Mouse (Mus musculus): ENCODE measurements around the gene Relb. TPM values are rescaled to one million over a fixed set of nuclear protein-coding genes. Genes with fewer than 3 reads are reported as not detected.
A peak's percentile ranks its signal among the peaks of the same experiment; 100 is the strongest.

The Relb gene
- polyA plus RNA-seq, 1 experiment from 2014 or later: 8.0 TPM

DNA sequence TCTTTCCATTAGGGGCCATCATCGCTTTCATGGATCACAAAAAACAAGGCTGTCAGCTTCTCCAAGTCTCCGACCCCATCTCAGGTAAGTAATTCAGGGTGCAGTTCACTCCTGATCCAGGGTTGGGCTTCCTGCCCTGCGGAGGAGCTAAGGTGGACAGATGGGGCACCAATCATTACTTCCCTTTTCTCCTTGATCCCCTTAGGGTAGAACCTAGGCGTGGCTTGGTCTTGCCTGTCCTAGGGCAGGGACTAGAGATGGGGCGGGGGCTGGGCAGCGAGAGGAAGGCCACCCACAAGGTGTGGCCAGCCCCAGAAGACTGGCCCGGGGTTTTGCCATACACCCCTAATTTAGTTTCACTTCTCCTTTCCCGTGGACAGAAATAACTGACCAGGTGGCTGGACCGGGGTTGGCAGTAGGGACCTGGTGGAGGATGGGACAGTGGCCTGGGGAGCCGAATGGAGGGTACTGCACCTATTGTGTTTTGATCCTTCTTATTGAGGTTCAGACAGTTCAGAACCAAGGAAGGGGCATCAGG lies 51.3 kb downstream of the Relb start:
- Histone ChIP-seq H3K9me3 (no peaks in the 10 kb centered on the region), H3K27ac (no peak overlapping the region), H3K36me3 (peaks cover 33% of the 10 kb centered on the region), H3K4me2 (replicated peaks) (peak overlapping the region; percentile 64), H3K4me1 (peaks cover 13% of the 10 kb centered on the region; the same call in 1 of the 2 replicates), H3K9ac (no peak overlapping the region), H3K4me3 (peak overlapping the region; percentile 37), H3K27me3 (peaks cover 44% of the 10 kb centered on the region)
- WGBS: 22% methylated on average over 10 of the region's 10 CpGs
- no peak for ATAC-seq (ENCODE audit: insufficient number of reproducible peaks, insufficient read depth, low FRiP score, low TSS enrichment)

DNA sequence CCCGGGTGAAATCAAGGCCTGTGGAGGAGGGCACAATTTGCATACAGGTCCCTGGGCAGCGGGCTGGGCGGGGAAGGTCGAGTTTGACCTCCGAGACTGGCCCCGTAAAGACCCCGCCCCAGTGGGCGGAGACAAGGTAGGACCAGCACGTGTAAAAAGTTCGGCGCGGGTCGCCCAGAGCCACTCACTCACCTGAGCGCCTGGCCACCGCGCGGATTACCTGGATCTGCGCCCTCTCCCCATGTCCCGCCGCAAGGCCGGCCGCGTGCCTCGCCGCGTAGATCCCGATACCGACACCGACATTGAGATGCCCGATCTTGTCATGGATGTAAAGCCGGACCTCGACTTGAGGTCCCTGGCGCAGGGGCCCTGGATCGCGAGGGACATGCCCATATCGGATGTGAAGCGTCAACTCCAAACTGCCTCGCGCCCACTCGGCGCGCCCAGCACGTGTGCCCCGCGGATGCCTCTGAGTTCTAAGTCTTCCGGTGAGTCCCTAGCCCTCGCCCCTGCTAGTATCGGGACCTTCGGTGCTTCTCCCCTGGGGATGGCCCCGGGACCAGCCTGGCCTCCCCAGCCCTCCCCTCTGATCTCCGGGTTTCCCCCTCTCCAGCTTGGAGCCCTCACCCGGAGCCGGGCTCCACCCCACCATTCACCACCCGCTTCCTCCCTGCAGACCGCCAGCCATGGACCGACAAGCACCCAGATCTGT lies 51.9 kb downstream of the Relb start, which contains the start of the genes Zfp296 and Gemin7:
Gene Zfp296 (plus strand): TSS at position 147 of the 712 bp plus-strand sequence.
Gene Gemin7 (minus strand): TSS at position 455 of the 712 bp plus-strand sequence.
- Histone ChIP-seq H3K9ac (peak within 1 kb of the TSS; percentile 36; the same call in 1 of the 2 replicates), H3K36me3 (peaks cover 27% of the 10 kb centered on the region), H3K9me3 (no peaks in the 10 kb centered on the region), H3K4me3 (peak within 1 kb of the TSS; percentile 37), H3K27ac (no peak within 1 kb of the TSS), H3K27me3 (peaks cover 44% of the 10 kb centered on the region), H3K4me1 (peaks cover 16% of the 10 kb centered on the region; the same call in 1 of the 2 replicates), H3K4me2 (replicated peaks) (peak within 1 kb of the TSS; percentile 64)
- 1% methylated on average over 56 of the region's 56 CpGs for WGBS
- no peak for ATAC-seq (ENCODE audit: insufficient number of reproducible peaks, insufficient read depth, low FRiP score, low TSS enrichment)

DNA sequence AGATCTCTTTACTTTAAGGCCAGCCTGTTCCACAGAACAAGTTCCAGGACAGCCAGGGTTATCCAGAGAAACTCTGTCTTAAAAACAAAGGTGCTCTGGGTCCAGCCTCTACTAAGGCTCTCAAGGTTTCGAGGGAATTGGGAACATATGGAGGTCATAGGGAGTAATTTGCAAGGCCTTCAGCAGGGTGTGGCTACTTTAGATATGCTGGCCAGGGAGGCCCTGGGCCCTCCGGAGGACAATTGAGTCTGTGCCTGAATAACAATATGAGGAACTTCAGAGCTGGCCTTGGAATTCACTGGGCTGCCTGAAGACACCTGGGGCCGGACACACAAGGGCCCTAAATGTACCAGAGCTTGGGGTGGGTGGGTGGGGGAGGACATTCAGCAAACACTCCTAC lies 53.7 kb downstream of the Relb start:
- Histone ChIP-seq H3K4me3 (no peak overlapping the region), H3K27me3 (peaks cover 44% of the 10 kb centered on the region), H3K4me1 (peaks cover 22% of the 10 kb centered on the region; the same call in 1 of the 2 replicates), H3K9ac (no peak overlapping the region), H3K4me2 (replicated peaks) (no peak overlapping the region), H3K36me3 (peaks cover 12% of the 10 kb centered on the region), H3K9me3 (no peaks in the 10 kb centered on the region), H3K27ac (no peak overlapping the region)
- WGBS: 66% methylated on average over 3 of the region's 3 CpGs
- no peak for ATAC-seq (ENCODE audit: insufficient number of reproducible peaks, insufficient read depth, low FRiP score, low TSS enrichment)

DNA sequence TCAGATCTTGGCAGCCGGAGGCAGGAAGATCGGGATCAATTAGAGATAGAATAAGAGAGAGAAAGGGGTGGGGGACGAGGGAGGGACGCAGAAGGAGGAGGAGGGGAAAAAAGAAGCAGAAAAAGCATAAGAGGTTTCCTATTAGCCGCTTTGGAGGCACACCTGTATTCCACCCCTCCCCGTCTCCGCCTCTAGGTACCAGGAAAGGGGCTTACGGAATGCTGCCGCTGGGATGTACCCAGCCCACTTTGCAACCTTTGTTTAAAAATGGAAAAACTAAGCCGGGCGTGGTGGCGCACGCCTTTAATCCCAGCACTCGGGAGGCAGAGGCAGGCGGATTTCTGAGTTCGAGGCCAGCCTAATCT lies 55.5 kb downstream of the Relb start:
- H3K9me3 ChIP-seq: no peaks in the 10 kb centered on the region
- H3K4me2 ChIP-seq (replicated peaks): peak overlapping the region; percentile 76
- H3K36me3 ChIP-seq: peaks cover 21% of the 10 kb centered on the region
- no peak for ATAC-seq (ENCODE audit: insufficient number of reproducible peaks, insufficient read depth, low FRiP score, low TSS enrichment)
- H3K4me3 ChIP-seq: peak overlapping the region; percentile 81
- peaks cover 21% of the 10 kb centered on the region; the same call in 1 of the 2 replicates for H3K4me1 ChIP-seq
- H3K27me3 ChIP-seq: peaks cover 41% of the 10 kb centered on the region
- H3K9ac ChIP-seq: peak overlapping the region; percentile 86
- H3K27ac ChIP-seq: peak overlapping the region; percentile 82
- 28% methylated on average over 16 of the region's 16 CpGs for WGBS

DNA sequence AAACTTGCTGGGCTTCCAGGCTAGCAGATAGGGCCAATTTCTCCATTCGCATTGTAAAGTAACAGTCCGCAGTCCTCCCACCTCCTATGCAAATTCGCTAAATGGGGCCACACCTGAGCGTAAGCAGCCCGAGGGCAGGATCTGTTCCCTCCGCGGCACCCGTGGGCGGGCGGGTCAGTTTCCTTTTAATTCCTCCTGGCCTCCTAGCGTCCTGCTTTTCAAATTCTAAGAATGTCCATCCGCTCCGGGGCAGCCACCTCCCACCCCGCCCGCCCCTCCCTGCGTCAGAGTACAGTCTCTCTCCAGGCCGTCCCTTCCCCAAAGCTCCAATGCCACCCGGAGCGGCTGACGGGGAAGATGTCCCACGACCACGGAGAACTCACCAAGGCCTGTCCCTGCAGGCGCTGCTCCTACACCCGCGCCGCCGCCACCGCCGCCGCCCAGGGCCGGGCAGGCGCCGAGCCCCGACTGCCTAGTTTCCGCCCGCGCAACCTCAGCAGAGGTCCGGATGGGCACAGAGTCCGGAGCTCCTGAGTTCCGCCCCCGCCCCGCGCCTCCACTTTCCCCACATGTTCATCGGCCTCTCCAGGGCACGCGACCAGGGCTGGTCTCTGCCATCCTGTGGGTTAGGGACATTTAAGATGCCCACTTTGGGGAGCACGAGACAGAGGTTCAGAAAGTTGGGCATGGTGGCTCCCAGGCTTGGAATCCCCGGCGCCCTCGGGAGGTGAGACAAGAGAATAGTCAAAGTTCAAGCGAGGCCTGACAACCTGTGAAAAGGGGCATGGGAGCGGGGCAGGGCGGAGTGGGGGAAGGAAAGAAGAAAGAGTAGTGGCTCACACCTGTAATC lies 56.1 kb downstream of the Relb start:
- H3K9me3 ChIP-seq: no peaks in the 10 kb centered on the region
- peak overlapping the region; percentile 81 for H3K4me3 ChIP-seq
- peaks cover 23% of the 10 kb centered on the region for H3K36me3 ChIP-seq
- under 1% methylated on average over 53 of the region's 53 CpGs for WGBS
- peak overlapping the region; percentile 76 for H3K4me2 ChIP-seq (replicated peaks)
- H3K9ac ChIP-seq: peak overlapping the region; percentile 86
- peak overlapping the region; percentile 82 for H3K27ac ChIP-seq
- peak; percentile 62; the same call in 1 of the 2 replicates for ATAC-seq (ENCODE audit: insufficient number of reproducible peaks, insufficient read depth, low FRiP score, low TSS enrichment)
- H3K4me1 ChIP-seq: peaks cover 18% of the 10 kb centered on the region; the same call in 1 of the 2 replicates
- H3K27me3 ChIP-seq: peaks cover 35% of the 10 kb centered on the region

DNA sequence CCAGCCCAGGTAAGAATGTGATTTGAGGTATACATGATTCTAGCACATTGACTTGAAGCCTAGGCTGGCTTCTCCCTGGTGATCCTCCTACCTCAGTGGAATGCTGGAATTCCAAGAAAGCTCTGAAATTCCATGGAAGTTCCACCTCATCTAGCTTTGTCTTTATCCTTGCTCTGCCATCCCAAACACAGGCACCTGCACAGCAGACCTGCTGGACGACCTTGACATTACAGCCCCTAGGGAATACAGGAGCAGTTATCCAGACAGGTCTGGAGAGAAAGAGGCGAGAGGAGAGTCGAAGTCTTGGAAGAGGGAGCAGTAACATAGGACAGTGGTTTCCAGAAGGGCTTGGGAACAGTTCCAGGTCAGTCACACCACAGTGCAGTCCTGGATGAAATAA lies 59.6 kb downstream of the Relb start:
- peaks cover 38% of the 10 kb centered on the region for H3K36me3 ChIP-seq
- peaks cover 9% of the 10 kb centered on the region; the same call in 1 of the 2 replicates for H3K4me1 ChIP-seq
- peaks cover 2% of the 10 kb centered on the region; the same call in 1 of the 2 replicates for H3K9me3 ChIP-seq
- no peak overlapping the region for H3K9ac ChIP-seq
- H3K27me3 ChIP-seq: peaks cover 4% of the 10 kb centered on the region; the same call in 1 of the 2 replicates
- H3K27ac ChIP-seq: no peak overlapping the region
- no peak overlapping the region for H3K4me2 ChIP-seq (replicated peaks)
- H3K4me3 ChIP-seq: no peak overlapping the region
- no peak for ATAC-seq (ENCODE audit: insufficient number of reproducible peaks, insufficient read depth, low FRiP score, low TSS enrichment)
- WGBS: 77% methylated on average over 3 of the region's 3 CpGs

DNA sequence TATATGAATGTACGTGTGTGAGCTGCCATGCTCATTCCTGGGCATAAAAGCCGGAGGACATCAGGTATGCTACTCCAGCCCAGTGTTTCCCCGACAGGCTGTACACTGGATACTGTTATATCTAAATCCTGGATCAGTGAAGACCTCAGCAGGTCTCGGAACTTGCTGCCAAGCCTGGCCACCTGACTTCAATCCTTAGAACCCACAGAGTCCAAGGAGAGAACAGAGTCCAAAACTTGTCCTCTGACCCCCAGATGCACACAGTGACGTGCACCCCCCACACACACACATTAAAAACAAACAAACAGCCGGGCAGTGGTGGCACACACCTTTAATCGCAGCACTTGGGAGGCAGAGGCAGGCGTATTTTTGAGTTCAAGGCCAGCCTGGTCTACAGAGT lies 61.8 kb downstream of the Relb start:
- H3K4me1 ChIP-seq: peaks cover 15% of the 10 kb centered on the region; the same call in 1 of the 2 replicates
- no peak overlapping the region for H3K9ac ChIP-seq
- H3K4me2 ChIP-seq (replicated peaks): no peak overlapping the region
- WGBS: 90% methylated on average over 8 of the region's 8 CpGs
- no peak overlapping the region for H3K4me3 ChIP-seq
- H3K27me3 ChIP-seq: no peaks in the 10 kb centered on the region
- peaks cover 44% of the 10 kb centered on the region for H3K36me3 ChIP-seq
- peaks cover 6% of the 10 kb centered on the region; the same call in 1 of the 2 replicates for H3K9me3 ChIP-seq
- ATAC-seq (ENCODE audit: insufficient number of reproducible peaks, insufficient read depth, low FRiP score, low TSS enrichment): no peak
- H3K27ac ChIP-seq: no peak overlapping the region

DNA sequence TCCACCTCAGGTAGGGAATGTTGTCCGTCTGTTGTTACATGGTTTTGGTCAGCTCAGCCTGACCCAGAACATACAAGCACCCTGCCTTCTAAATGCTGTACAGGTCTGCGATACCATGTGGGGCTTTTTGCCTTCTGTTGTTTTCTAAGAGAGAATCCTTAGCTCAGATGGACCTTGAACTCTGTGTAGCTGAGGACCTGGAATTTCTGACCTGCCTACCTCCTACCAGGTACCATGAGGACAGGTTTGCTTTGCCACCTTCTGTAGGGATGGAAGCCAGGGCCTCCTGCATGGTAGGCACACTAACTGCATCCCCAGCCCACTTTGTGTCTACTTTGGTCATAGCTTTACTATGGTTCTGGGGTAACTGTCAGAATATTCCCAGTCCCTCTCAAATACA lies 63.4 kb downstream of the Relb start:
- no peak for ATAC-seq (ENCODE audit: insufficient number of reproducible peaks, insufficient read depth, low FRiP score, low TSS enrichment)
- no peak overlapping the region for H3K9ac ChIP-seq
- H3K36me3 ChIP-seq: peaks cover 44% of the 10 kb centered on the region
- H3K4me3 ChIP-seq: no peak overlapping the region
- H3K27me3 ChIP-seq: no peaks in the 10 kb centered on the region
- peaks cover 12% of the 10 kb centered on the region for H3K4me1 ChIP-seq
- H3K9me3 ChIP-seq: peaks cover 6% of the 10 kb centered on the region; the same call in 1 of the 2 replicates
- H3K27ac ChIP-seq: no peak overlapping the region
- no peak overlapping the region for H3K4me2 ChIP-seq (replicated peaks)
- 92% methylated on average over 2 of the region's 2 CpGs for WGBS

DNA sequence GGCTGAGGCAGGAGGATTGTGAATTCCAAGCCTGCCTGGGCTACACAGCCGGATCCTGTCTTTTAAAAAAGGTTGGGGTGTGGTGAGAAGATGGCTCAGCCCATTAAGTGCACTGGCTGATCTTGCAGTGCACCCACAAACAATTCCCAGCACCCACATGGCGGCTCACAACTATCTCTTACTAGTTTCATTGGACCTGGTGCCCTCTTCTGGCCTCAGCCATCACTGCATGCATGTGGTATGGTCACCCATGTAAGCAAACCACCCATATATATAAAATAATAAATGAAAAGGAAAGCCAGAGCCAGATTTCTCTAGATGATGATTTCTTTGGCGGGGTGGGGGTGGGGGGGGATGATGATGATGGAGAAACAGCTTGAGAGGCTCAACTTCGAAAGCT lies 64.8 kb downstream of the Relb start:
- Histone ChIP-seq H3K9me3 (peaks cover 6% of the 10 kb centered on the region; the same call in 1 of the 2 replicates), H3K36me3 (peaks cover 30% of the 10 kb centered on the region), H3K4me1 (peaks cover 25% of the 10 kb centered on the region), H3K4me3 (no peak overlapping the region), H3K27me3 (no peaks in the 10 kb centered on the region), H3K4me2 (replicated peaks) (no peak overlapping the region), H3K27ac (no peak overlapping the region), H3K9ac (no peak overlapping the region)
- no peak for ATAC-seq (ENCODE audit: insufficient number of reproducible peaks, insufficient read depth, low FRiP score, low TSS enrichment)
- WGBS: 97% methylated on average over 4 of the region's 4 CpGs

DNA sequence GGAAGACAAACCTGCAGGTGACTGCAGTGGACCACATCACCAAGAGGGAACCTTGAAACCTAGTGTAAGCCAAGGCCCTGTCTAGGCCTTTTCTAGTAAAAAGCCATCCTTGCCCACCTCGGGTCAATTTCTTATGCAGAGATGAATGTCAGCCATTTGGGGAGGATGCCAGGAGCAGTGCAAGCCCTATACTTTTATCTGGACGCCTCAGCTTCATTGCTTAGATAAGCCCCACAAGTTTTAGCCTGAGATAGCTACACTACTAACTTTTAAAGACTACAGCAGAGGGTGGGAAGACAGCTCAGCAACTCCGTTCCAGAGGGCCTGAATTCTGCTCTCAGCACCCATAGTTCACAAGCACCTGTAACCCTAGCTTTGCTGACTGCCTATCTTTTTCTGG lies 65.4 kb downstream of the Relb start:
- Histone ChIP-seq H3K4me2 (replicated peaks) (no peak overlapping the region), H3K9ac (no peak overlapping the region), H3K27me3 (no peaks in the 10 kb centered on the region), H3K4me3 (no peak overlapping the region), H3K36me3 (peaks cover 25% of the 10 kb centered on the region), H3K27ac (no peak overlapping the region), H3K4me1 (peaks cover 31% of the 10 kb centered on the region), H3K9me3 (peaks cover 6% of the 10 kb centered on the region; the same call in 1 of the 2 replicates)
- no peak for ATAC-seq (ENCODE audit: insufficient number of reproducible peaks, insufficient read depth, low FRiP score, low TSS enrichment)
- 84% methylated on average over 3 of the region's 3 CpGs for WGBS

DNA sequence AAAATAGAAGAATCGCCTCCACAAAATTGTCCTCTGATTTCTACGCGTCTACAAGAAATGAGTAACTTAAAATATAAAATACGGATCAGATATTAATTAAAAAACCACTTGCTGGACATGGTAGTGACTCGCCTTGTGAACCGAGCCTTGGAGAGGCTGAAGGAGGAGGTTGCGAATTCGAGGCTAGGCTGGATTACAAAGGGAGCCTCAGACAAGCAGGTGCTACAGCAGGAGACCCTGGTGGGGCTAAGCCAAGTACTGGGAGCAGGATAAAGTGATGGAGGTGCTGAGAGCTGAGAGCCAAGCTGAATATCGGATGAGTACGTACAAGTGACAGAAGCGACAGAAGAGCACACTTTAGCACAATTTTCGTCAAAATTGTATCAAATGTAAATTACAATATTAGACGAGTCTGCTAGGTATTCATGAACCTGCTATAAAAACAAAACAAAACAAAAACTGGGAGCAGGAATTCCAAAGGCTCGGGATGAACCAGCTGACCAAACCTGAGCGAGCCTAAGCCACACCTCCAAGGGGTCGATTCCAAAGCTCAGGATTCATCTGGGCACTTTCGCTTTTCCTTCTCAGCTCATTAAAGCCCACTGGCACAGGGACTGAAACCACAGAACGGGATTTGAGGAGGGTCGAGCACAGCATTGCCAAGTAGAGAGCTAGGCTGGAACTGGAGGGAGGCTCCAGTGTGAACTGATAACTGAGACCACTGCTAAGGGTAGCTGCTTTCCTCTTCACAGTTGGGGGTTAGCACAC lies 66.4 kb downstream of the Relb start, which contains the start of gene Ppp1r37:
Gene Ppp1r37 (minus strand): TSS at position 434 of the 768 bp plus-strand sequence.
- Histone ChIP-seq H3K27ac (peak within 1 kb of the TSS; percentile 91), H3K9me3 (peaks cover 6% of the 10 kb centered on the region; the same call in 1 of the 2 replicates), H3K9ac (peak within 1 kb of the TSS; percentile 94), H3K4me3 (peak within 1 kb of the TSS; percentile 91), H3K4me1 (peaks cover 39% of the 10 kb centered on the region), H3K36me3 (peaks cover 25% of the 10 kb centered on the region), H3K4me2 (replicated peaks) (peak within 1 kb of the TSS; percentile 89), H3K27me3 (no peaks in the 10 kb centered on the region)
- 1% methylated on average over 19 of the region's 19 CpGs for WGBS
- no peak for ATAC-seq (ENCODE audit: insufficient number of reproducible peaks, insufficient read depth, low FRiP score, low TSS enrichment)

All from embryonic facial prominence, embryonic 12.5 days (tissue).